Mouse (Mus musculus) liver, embryonic 16.5 days (tissue): ENCODE data around the gene Rab43. TPM values are rescaled to one million over a fixed set of nuclear protein-coding genes. Genes with fewer than 3 reads are reported as not detected.

ENCODE experiments used
- ATAC-seq: fragments of 200-750 bp; cut with Nextera tagmentation; 2 replicates; pipeline ENCODE4 v1.8.0; 2017; ENCODE audit warnings: low read depth, mild to moderate bottlenecking, moderate number of reproducible peaks, moderate library complexity
- H3K27ac ChIP-seq: fragments of 300-500 bp; sonication (generic); 2 replicates; pipeline ENCODE4 v1.5.1; 2014; ENCODE audit warnings: mild to moderate bottlenecking, low read length
- H3K27me3 ChIP-seq: fragments of 300-500 bp; sonication (generic); 2 replicates; pipeline ENCODE4 v1.6.1; 2014; ENCODE audit warnings: low read depth, low read length, mixed read lengths; ENCODE audit not compliant: control insufficient read depth, insufficient read depth
- H3K36me3 ChIP-seq: fragments of 300-500 bp; sonication (generic); 2 replicates; pipeline ENCODE4 v1.6.1; 2014; ENCODE audit warnings: mild to moderate bottlenecking; ENCODE audit not compliant: control insufficient read depth, insufficient read depth
- H3K4me1 ChIP-seq: fragments of 300-500 bp; sonication (generic); 2 replicates; pipeline ENCODE4 v1.6.1; 2014; ENCODE audit warnings: low read depth, low read length, mixed read lengths; ENCODE audit not compliant: control insufficient read depth
- H3K4me2 ChIP-seq: fragments of 300-500 bp; sonication (generic); 2 replicates; pipeline ENCODE4 v1.6.1; 2014; ENCODE audit warnings: low read depth, low read length, mixed read lengths
- H3K4me3 ChIP-seq: fragments of 300-500 bp; sonication (generic); 2 replicates; pipeline ENCODE4 v1.5.1; 2014; ENCODE audit warnings: low read depth, mild to moderate bottlenecking, low read length
- H3K9ac ChIP-seq: fragments of 300-500 bp; sonication (generic); 2 replicates; pipeline ENCODE4 v1.6.1; 2014; ENCODE audit warnings: low read depth, low read length
- H3K9me3 ChIP-seq: fragments of 300-500 bp; sonication (generic); replicated peaks from 2 replicates; pipeline ENCODE4 v1.6.1; 2016; ENCODE audit warnings: low read length; ENCODE audit not compliant: control insufficient read depth
- WGBS: fragments of 180-500 bp; shearing (Covaris S2); extraction: QIAGEN DNeasy Blood & Tissue Kit; methylation state at CpG from one replicate; pipeline ENCODE4 v1.1.7; 2014; ENCODE audit not compliant: insufficient replicate concordance; 5-methylcytosine and 5-hydroxymethylcytosine counted together
- polyA plus RNA-seq: library from polyadenylated mRNA; unstranded; fragments of >200 nt; fragmentation: Nextera tagmentation; extraction: Ambion mirVana; gene quantifications from 2 replicates; pipeline ENCODE4 v1.2.1, GENCODE M21; 2015

Rab43 gene
- polyA plus RNA-seq, 1 experiment from 2014 or later = 34.8 TPM

DNA sequence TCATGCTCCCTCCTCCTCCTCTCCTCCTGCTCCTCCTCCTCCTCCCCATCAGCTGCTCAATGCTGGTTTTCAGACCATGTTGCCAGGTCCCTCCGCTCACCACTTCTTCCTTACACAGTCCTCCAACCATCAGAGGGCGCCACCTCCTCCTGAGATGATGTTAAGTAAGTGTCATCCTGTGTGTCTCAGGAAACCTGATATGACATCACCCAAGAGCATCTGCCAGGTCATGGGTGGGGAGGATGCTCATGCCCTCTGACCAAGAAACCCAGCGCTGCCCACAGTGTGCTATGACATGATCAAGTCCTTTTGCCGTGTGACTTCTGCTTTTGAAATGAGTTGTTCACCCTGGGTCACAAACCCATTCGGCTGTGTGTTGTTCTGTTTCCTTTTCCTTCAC, 69.2 kb downstream of the Rab43 start:
- Histone ChIP-seq H3K9me3 (no peaks in the 10 kb centered on the region), H3K4me1 (peaks cover 70% of the 10 kb centered on the region), H3K27ac (no peak overlapping the region), H3K9ac (no peak overlapping the region), H3K36me3 (no peaks in the 10 kb centered on the region), H3K4me3 (no peak overlapping the region), H3K4me2 (no peak overlapping the region), H3K27me3 (no peaks in the 10 kb centered on the region)
- ATAC-seq = no peak
- 76% methylated on average over 5 of the region's 5 CpGs for WGBS

- 42% methylated on average over 8 of the region's 8 CpGs for WGBS
- Histone ChIP-seq H3K27ac (no peak overlapping the region), H3K9ac (no peak overlapping the region), H3K4me1 (peaks cover 66% of the 10 kb centered on the region), H3K4me3 (no peak overlapping the region), H3K27me3 (no peaks in the 10 kb centered on the region), H3K9me3 (no peaks in the 10 kb centered on the region), H3K36me3 (no peaks in the 10 kb centered on the region), H3K4me2 (no peak overlapping the region)
- no peak for ATAC-seq
These were observed 70.0 kb downstream of the Rab43 start for GRCm38 (mm10) chr6:87741978-87742377.

GRCm38 (mm10) chr6:87740496-87740895, 71.5 kb downstream of the Rab43 start:
- peak overlapping the region; percentile 31 for H3K4me2 ChIP-seq
- ATAC-seq = peak; percentile 93

DNA sequence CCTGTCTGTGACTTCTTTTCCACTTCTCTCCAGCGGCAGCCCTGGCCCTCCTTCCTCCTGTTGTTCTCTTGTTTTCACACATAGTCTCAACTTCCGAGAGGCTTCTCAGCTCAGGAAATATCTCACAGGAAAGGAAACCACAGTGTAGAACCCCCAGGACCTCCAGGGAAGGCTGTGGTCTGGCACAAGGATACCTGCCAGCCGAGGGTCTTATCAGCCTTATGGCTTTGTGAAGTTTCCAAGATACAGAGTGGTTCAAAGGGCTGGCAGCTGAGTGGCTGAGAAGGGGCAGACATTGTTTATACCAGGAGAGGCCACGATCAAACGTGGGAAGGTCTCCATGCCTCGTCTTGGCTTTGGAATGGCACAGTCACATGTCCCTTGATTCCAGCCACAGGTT, 72.1 kb downstream of the Rab43 start:
- no peak overlapping the region for H3K4me2 ChIP-seq
- H3K9ac ChIP-seq = no peak overlapping the region
- no peak overlapping the region for H3K4me3 ChIP-seq
- ATAC-seq = no peak
- no peaks in the 10 kb centered on the region for H3K36me3 ChIP-seq
- peaks cover 49% of the 10 kb centered on the region for H3K4me1 ChIP-seq
- peaks cover 3% of the 10 kb centered on the region for H3K27me3 ChIP-seq
- H3K27ac ChIP-seq = peak overlapping the region; percentile 88
- 22% methylated on average over 6 of the region's 6 CpGs for WGBS
- no peaks in the 10 kb centered on the region for H3K9me3 ChIP-seq

More at GRCm38 (mm10) chr6:87740496-87740895, 71.5 kb downstream of the Rab43 start:
- no peaks in the 10 kb centered on the region; the same call in 1 of the 2 replicates for H3K27me3 ChIP-seq
- H3K27ac ChIP-seq = peak overlapping the region; percentile 88
- H3K9ac ChIP-seq = peak overlapping the region; percentile 6; the same call in 1 of the 2 replicates
- no peaks in the 10 kb centered on the region for H3K9me3 ChIP-seq
- H3K4me1 ChIP-seq = peaks cover 54% of the 10 kb centered on the region
- H3K36me3 ChIP-seq = no peaks in the 10 kb centered on the region
- H3K4me3 ChIP-seq = no peak overlapping the region

Other genes with a start within 250 kb of the Rab43 start
- 5.8 and 7.0 TPM in 2 replicates for gene Prokr1, start 221.4 kb downstream of the Rab43 start, polyA plus RNA-seq
- 13.9 and 15.4 TPM in 2 replicates for gene Aplf, start 140.0 kb downstream of the Rab43 start, polyA plus RNA-seq
- gene Efcc1, start 81.3 kb downstream of the Rab43 start, polyA plus RNA-seq = 0.18 and 0.23 TPM in 2 replicates
- 24.8 and 26.2 TPM in 2 replicates for gene Gp9, start 34.1 kb downstream of the Rab43 start, polyA plus RNA-seq
- 4.5 and 4.6 TPM in 2 replicates for gene Gm45140, start 23.6 kb upstream of the Rab43 start, polyA plus RNA-seq
- 17.5 and 24.2 TPM in 2 replicates for gene Isy1, start 26.6 kb upstream of the Rab43 start, polyA plus RNA-seq
- gene Cnbp, start 38.9 kb upstream of the Rab43 start, polyA plus RNA-seq = 486 and 530 TPM in 2 replicates
- gene Copg1, start 75.7 kb upstream of the Rab43 start, polyA plus RNA-seq = 58.1 and 59.3 TPM in 2 replicates
- 14.9 and 17.5 TPM in 2 replicates for gene Hmces, start 101.8 kb upstream of the Rab43 start, polyA plus RNA-seq
- 0.55 and 0.79 TPM in 2 replicates for gene H1fx, start 169.5 kb upstream of the Rab43 start, polyA plus RNA-seq
- gene Rab7, start 233.1 kb upstream of the Rab43 start, polyA plus RNA-seq = 112 and 113 TPM in 2 replicates